Mouse (Mus musculus) kidney, adult 2 months (tissue): Measurements from ENCODE around the gene Vars2. TPM values are rescaled to one million over a fixed set of nuclear protein-coding genes. Genes with fewer than 3 reads are reported as not detected.
A peak's percentile ranks its signal among the peaks of the same experiment; 100 is the strongest.

Experiments
- DNase-seq: peaks from one replicate; pipeline ENCODE4 v3.0.0; 2021
- H3K27ac ChIP-seq: fragments of 200-500 bp; 2 replicates; pipeline ENCODE4 v1.5.1; 2012; ENCODE audit warnings: low read depth, low read length, control low read depth, inconsistent platforms; ENCODE audit not compliant: insufficient read depth
- H3K27me3 ChIP-seq: fragments of 200-500 bp; replicated peaks from 2 replicates; pipeline ENCODE4 v1.6.1; 2012; ENCODE audit warnings: mild to moderate bottlenecking, moderate library complexity, low read length, inconsistent platforms; ENCODE audit not compliant: control insufficient read depth, insufficient read depth
- H3K36me3 ChIP-seq: fragments of 200-500 bp; 2 replicates; pipeline ENCODE4 v1.6.1; 2012; ENCODE audit warnings: mild to moderate bottlenecking, moderate library complexity, low read length, inconsistent platforms; ENCODE audit not compliant: control insufficient read depth, insufficient read depth
- H3K4me1 ChIP-seq: fragments of 200-500 bp; 2 replicates; pipeline ENCODE4 v1.6.1; 2011; ENCODE audit warnings: low read length; ENCODE audit not compliant: control insufficient read depth, insufficient read depth
- H3K4me3 ChIP-seq: fragments of 200-500 bp; 2 replicates; pipeline ENCODE4 v1.5.1; 2011; ENCODE audit warnings: mild to moderate bottlenecking, low read depth, low read length, control low read depth; ENCODE audit not compliant: insufficient read depth
- CTCF ChIP-seq: fragments of 200-500 bp; conservative IDR thresholded peaks from 2 replicates; pipeline ENCODE4 v1.5.1; 2011; ENCODE audit warnings: low read depth, mild to moderate bottlenecking, control low read depth, low read length, moderate library complexity, mixed read lengths; ENCODE audit not compliant: insufficient read depth, insufficient read length
- POLR2A ChIP-seq: fragments of 200-500 bp; IDR thresholded peaks from one replicate; pipeline ENCODE4 v1.6.1; 2011; ENCODE audit warnings: low read depth, low read length, control low read depth
- WGBS: fragments of 180-500 bp; shearing (Covaris S2); methylation state at CpG from one replicate; pipeline ENCODE4 v1.1.7; 2018; 5-methylcytosine and 5-hydroxymethylcytosine counted together
- polyA plus RNA-seq: library from polyadenylated mRNA; depleted of rRNA; stranded (reverse); fragments of >200 nt; gene quantifications from 2 replicates; pipeline ENCODE4 v1.2.3, GENCODE M21; 2012

The Vars2 gene
- polyA plus RNA-seq, 1 experiment: 21.5 TPM

- Histone ChIP-seq H3K27me3 (no peaks in the 10 kb centered on the region), H3K4me3 (no peak overlapping the region), H3K36me3 (no peaks in the 10 kb centered on the region), H3K27ac (no peak overlapping the region), H3K4me1 (peaks cover 13% of the 10 kb centered on the region; the same call in 1 of the 2 replicates)
- DNase-seq: no peak
- no peak for TF ChIP-seq POLR2A
- TF ChIP-seq CTCF: no peak
- WGBS: 64% methylated on average over 2 of the region's 2 CpGs
Observed at GRCm38 (mm10) chr17:35653086-35653485, 14.3 kb downstream of the Vars2 start.

- TF ChIP-seq CTCF (no peak), POLR2A (no peak)
- Histone ChIP-seq H3K4me3 (no peak overlapping the region), H3K27ac (no peak overlapping the region; the same call in 1 of the 2 replicates), H3K4me1 (peaks cover 13% of the 10 kb centered on the region; the same call in 1 of the 2 replicates), H3K36me3 (no peaks in the 10 kb centered on the region), H3K27me3 (no peaks in the 10 kb centered on the region)
- 31% methylated on average over 2 of the region's 2 CpGs for WGBS
- peak; percentile 48 for DNase-seq
Observed at GRCm38 (mm10) chr17:35649429-35649828, 18.0 kb downstream of the Vars2 start.

- DNase-seq: no peak
- Histone ChIP-seq H3K27ac (no peak within 1 kb of the TSS), H3K36me3 (no peaks in the 10 kb centered on the region), H3K27me3 (no peaks in the 10 kb centered on the region), H3K4me3 (no peak within 1 kb of the TSS), H3K4me1 (no peaks in the 10 kb centered on the region)
- 58% methylated on average over 13 of the region's 13 CpGs for WGBS
- no peak for TF ChIP-seq CTCF
- no peak for TF ChIP-seq POLR2A
Observed at GRCm38 (mm10) chr17:35643609-35644236, 23.7 kb downstream of the Vars2 start, which contains the start of gene Mucl3. Gene Mucl3 (minus strand): TSS chr17:35643695.

- 71% methylated on average over 6 of the region's 6 CpGs for WGBS
- Histone ChIP-seq H3K4me3 (no peak overlapping the region), H3K4me1 (no peaks in the 10 kb centered on the region; the same call in 1 of the 2 replicates), H3K27me3 (no peaks in the 10 kb centered on the region), H3K36me3 (no peaks in the 10 kb centered on the region), H3K27ac (no peak overlapping the region)
- TF ChIP-seq POLR2A (no peak), CTCF (no peak)
- no peak for DNase-seq
Observed at GRCm38 (mm10) chr17:35639352-35639751, 28.0 kb downstream of the Vars2 start.

- TF ChIP-seq POLR2A: no peak
- TF ChIP-seq CTCF: no peak
- Histone ChIP-seq H3K27ac (no peak overlapping the region), H3K4me3 (no peak overlapping the region), H3K36me3 (no peaks in the 10 kb centered on the region), H3K4me1 (no peaks in the 10 kb centered on the region; the same call in 1 of the 2 replicates), H3K27me3 (no peaks in the 10 kb centered on the region)
- WGBS: 21% methylated on average over 14 of the region's 14 CpGs
- DNase-seq: peak; percentile 71
Observed at GRCm38 (mm10) chr17:35638475-35639190, 28.8 kb downstream of the Vars2 start.

GRCm38 (mm10) chr17:35636363-35636762 is 31.0 kb downstream of the Vars2 start:
- H3K27me3 ChIP-seq: no peaks in the 10 kb centered on the region
- 46% methylated on average over 5 of the region's 5 CpGs for WGBS
- no peak for TF ChIP-seq POLR2A
- no peak overlapping the region for H3K4me3 ChIP-seq
- H3K27ac ChIP-seq: no peak overlapping the region
- no peaks in the 10 kb centered on the region; the same call in 1 of the 2 replicates for H3K4me1 ChIP-seq
- H3K36me3 ChIP-seq: no peaks in the 10 kb centered on the region
- DNase-seq: peak; percentile 30

- peak; percentile 72 for TF ChIP-seq CTCF
- no peak for TF ChIP-seq POLR2A
- H3K4me1 ChIP-seq: no peaks in the 10 kb centered on the region; the same call in 1 of the 2 replicates
Observed at GRCm38 (mm10) chr17:35635699-35636111, 31.7 kb downstream of the Vars2 start.

More at GRCm38 (mm10) chr17:35635699-35636111, 31.7 kb downstream of the Vars2 start:
- WGBS: under 1% methylated on average over 15 of the region's 15 CpGs
- Histone ChIP-seq H3K27ac (no peak overlapping the region), H3K36me3 (no peaks in the 10 kb centered on the region), H3K27me3 (no peaks in the 10 kb centered on the region), H3K4me3 (peak overlapping the region; percentile 46)
- peak; percentile 81 for DNase-seq
